Mouse (Mus musculus) gastrocnemius, postnatal 36 days (tissue): ENCODE results near the gene Dmrt3. TPM values are rescaled to one million over a fixed set of nuclear protein-coding genes. Genes with fewer than 3 reads are reported as not detected.
A peak's percentile ranks its signal among the peaks of the same experiment; 100 is the strongest.

Experiments
- DNase-seq, 2 experiments: peaks; one replicate each; pipeline ENCODE4 v3.0.0; 2022
- intact Hi-C: fragments of 180-260 bp; cut with DNase I; formaldehyde crosslinking; loops from one replicate; pipeline ENCODE4 v1.15.1; 2025
- total RNA-seq, 2 experiments: library from RNA; stranded (reverse); gene quantifications; 2 replicates each; pipeline ENCODE4 v1.2.3; 2021

The Dmrt3 gene
- total RNA-seq, 2 experiments from 2014 or later = not detected

- intact Hi-C loops = loop anchor here (5.0 to 10.0 kb wide), 2 partner anchors 932 to 1075 kb away; partner anchors contain the start of gene Smarca2
- DNase-seq = peak; percentile 64 to 82
These were observed 62.2 kb downstream of the Dmrt3 start, which contains the start of gene Dmrt2 for GRCm38 (mm10) chr19:25672101-25672950. TSS of gene Dmrt2 (plus strand) at chr19:25672411.

Other genes with a start within 250 kb of the Dmrt3 start
- gene Dmrt1, start 104.7 kb upstream of the Dmrt3 start, total RNA-seq = not detected
- 1 to 10 TPM; 4.2 to 6.6 TPM for gene Dmrt2, start 62.1 kb downstream of the Dmrt3 start, total RNA-seq